Mouse (Mus musculus) adrenal gland, postnatal 4 days (tissue): Measurements from ENCODE around the gene Nfasc. TPM values are rescaled to one million over a fixed set of nuclear protein-coding genes. Genes with fewer than 3 reads are reported as not detected.
A peak's percentile ranks its signal among the peaks of the same experiment; 100 is the strongest.

Experiments
- DNase-seq, 2 experiments: peaks; one replicate each; pipeline ENCODE4 v3.0.0; 2021 to 2022; ENCODE audit warnings: low spot score in 2 of 2, mixed read lengths in 2 of 2
- total RNA-seq, 2 experiments: library from RNA; stranded (reverse); gene quantifications; 2 replicates each; pipeline ENCODE4 v1.2.3; 2021

The Nfasc gene
- total RNA-seq, 2 experiments from 2014 or later, result 12.5 to 13.0 TPM

DNA sequence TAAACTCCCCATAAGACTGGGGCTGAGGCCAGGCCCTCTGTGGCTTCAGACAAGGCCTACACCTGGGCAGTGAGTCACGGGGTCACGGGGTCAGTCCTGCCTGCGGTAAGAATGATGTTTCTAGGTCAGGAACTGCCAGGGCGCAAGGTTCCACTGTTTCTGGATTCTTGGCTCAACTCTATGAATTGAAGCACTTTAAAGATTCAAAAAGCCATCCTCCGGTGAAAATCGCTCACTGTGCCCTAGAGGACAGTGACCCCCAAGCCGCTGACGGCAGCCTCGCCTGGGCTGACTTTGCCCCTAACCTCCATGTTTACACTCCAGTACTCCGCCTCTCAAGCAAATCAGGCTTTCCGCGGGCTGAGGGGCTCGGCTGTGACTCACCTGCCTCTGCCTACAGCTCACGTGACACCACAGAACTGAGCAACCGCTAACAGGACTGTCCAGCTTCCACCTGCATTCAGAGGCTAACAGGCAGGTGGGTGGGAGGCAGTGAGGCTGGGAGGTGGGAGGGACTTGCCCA lies 154.9 kb downstream of the Nfasc start:
- DNase-seq, result no peak

DNA sequence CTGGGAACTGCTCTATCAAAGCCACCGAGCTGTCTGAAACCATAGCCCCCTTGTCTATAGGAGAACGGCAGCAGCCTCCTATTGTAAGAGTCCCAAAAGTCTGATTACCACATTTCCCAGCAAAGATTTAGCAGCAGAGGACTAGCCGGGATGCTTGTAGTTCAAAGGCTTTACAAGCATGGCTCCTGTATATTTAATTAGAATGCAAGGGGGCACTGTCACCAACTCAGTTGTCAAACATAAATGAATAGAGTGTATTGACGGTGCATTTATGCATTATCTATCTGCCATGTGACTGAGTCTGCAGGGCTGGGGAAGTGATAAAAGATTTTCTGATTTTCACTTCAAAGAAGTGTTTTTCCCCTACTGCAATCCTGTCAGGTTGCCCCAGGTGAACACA lies 156.2 kb downstream of the Nfasc start:
- DNase-seq, result no peak

GRCm38 (mm10) chr1:132582998-132583604 lies 158.5 kb downstream of the Nfasc start:
- no peak for DNase-seq

- no peak for DNase-seq
Measured at GRCm38 (mm10) chr1:132581845-132582839, 159.5 kb downstream of the Nfasc start.

- no peak for DNase-seq
Measured at GRCm38 (mm10) chr1:132580063-132580462, 161.5 kb downstream of the Nfasc start.

DNA sequence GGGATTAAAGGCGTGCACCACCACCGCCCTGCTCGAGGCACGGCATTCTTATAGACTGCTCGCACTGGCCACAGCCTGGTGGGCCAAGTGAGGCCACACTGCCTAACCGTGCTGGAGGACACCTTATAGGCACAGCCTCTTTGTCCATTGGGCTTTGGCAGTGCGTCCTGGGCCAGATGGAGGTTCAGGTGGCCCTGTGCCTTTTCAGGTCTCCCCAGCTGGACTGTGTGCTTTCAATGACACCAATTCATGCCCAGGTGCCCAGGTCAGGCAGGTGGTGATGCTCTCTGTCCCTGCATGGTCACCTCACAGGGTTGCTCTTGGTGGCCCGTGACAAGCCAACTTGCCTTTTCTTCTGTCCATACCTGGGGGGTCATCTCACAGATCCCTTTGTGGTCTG lies 164.8 kb downstream of the Nfasc start:
- no peak for DNase-seq

DNA sequence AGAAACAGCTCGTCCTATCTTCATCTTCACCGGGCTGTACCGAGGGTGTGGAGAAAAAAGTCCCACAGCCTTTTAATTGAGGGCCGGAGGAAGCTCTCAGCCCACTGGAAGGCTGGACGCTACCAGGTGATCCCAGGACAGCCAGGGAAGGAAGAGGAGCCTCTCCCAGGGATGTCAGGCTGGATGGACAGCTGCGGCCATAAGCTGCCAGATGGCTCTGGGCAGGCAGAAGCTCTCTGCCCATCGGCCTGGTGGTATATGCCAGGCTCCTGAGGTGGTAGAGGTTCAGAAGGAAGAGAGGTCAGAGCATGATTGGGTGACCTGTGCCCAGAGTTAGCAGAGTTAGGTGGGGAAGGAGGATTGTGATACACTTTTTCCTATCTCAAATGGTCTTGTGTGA lies 168.7 kb downstream of the Nfasc start:
- DNase-seq, result no peak

DNA sequence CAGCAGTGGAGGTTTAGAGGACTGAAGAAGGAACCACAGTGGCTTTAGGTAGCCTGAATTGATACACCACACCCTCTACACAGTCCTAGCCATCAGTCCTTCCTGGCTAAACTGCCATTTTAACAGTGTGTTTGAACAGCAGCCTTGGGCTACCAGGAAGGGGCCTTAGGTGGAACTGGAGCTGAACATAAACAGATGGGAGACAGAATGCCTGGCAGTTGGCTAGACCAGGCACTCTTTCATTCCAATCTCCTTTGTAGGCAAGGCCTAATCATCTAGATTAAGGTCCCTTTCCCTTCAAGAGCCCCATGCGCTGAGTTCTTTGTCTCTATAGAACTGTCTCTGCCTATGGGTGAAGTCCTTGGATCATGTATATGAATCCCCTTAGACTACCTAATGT lies 170.0 kb downstream of the Nfasc start:
- DNase-seq, result no peak

- no peak for DNase-seq
Measured at GRCm38 (mm10) chr1:132570906-132571305, 170.7 kb downstream of the Nfasc start.

- no peak for DNase-seq
Measured at GRCm38 (mm10) chr1:132570068-132570780, 171.4 kb downstream of the Nfasc start.

DNA sequence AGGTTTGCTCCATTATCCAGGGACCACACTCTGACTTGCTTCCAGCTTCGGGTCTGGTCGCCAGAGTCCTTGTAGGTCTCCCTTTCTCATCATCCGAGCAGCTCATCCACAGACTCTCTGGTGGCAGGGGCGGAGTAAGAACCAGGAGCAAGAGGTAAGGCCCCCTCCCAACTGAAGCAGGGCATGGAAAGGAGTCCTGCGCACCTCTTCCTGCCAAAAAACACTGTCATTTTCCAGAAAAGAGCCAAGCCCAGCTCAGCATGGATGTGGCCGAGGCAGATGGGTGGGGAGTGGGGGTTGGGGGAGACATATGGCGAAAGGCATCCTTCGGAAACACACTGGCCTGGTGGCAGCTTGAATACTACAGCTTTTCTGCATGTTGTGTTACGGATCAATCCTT lies 172.1 kb downstream of the Nfasc start:
- no peak for DNase-seq

DNA sequence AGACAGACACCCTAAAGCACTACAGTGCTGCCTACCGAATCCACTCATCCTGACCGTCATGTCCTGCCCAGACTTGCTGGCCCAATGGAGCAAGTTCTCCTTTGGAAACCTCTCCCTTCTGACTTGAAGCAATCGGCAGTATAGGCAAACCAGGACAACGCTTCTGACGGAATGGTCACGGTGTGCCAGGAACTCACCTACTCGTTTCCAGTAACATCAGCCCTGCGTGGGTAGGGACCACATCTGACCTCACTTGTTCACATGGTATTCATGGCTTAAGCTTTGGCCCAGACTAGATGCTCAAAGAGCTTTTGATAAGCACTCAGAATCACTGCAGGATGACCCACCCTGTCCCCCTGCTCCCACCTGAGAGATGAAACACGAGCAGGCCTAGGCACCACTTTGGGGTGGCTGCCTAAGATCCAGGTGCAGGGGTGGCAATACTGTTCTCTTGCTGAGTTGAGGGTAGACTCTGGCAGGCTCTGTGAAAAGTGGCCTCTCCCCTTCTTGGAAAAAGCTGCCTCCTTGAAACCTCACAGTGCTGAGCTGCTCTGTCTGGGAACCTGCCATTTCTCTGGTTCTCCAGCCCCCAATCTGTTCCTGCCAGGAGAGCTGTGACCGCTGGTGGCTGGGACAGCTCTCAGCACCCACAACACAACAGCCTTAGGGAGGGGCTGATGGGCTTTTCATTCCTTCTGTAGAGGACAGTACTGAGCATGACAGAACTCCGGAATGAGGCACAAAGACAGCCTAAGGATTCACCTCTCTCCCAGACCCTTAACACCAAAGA lies 174.1 kb downstream of the Nfasc start:
- DNase-seq, result no peak

- DNase-seq, result no peak
Measured at GRCm38 (mm10) chr1:132565766-132566165, 175.8 kb downstream of the Nfasc start.

- no peak for DNase-seq
Measured at GRCm38 (mm10) chr1:132564946-132565345, 176.7 kb downstream of the Nfasc start.

GRCm38 (mm10) chr1:132562337-132562795 lies 179.2 kb downstream of the Nfasc start:
- no peak for DNase-seq

GRCm38 (mm10) chr1:132560907-132561700 lies 180.5 kb downstream of the Nfasc start:
- DNase-seq, result no peak

DNA sequence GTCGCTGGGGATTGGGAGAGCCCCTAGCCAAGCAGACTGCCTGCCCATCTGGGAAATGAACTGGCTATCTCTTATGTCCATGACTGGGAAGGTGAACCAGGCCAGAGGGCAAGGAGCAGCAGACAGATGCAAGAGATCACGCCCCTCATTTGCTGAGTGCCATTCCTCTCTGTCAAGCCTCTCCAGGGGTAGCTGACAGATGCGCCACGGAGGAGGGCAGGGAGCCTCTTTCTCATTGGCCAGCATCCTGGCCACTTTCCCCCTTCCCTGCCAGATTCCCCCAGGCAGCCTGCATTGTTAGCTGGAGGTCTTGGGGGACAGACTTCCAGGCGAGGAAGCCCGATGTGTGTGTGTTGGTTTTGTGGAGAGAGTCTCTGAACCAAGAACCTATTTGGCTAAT lies 182.6 kb downstream of the Nfasc start:
- DNase-seq, result no peak

DNA sequence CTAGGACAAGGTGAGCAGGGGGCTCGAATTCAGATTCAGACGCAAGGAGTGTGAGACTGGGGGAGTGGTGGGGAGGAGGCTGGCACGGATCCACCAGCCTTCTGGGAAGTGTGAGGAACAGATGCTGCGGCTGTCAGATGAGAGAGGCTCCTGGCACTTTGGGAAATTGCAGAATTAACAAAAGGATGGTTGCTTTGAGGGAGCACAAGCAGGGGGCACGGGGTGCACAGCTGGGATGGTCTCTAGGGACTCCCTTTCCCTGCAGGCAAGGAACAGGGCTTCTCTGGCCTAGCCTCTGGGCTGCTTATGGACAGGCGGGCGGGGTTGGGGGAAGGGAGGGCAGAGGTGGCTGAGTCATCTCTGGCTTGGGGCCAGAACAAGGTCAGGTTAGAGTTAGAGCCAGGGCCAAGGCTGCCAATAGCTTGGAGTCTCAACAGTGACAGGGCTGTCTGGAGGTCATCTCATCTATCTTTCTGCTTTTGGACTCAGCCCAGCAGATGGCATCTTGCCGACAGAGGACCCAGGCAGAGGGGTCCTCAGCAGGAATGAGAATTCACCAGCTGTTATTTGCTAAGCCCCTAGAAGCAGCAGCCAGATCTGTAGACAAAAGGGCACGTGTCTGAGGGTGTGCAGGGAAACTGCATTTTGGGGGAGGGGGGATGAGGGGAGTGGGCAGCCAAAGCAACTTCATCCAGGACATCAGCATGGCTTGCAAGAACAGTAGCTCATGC lies 183.5 kb downstream of the Nfasc start:
- DNase-seq, result peak; percentile 45 to 55

GRCm38 (mm10) chr1:132543789-132544188 lies 197.8 kb downstream of the Nfasc start:
- no peak for DNase-seq
